Mouse (Mus musculus) olfactory bulb, adult 2 months (tissue): ENCODE data around the gene Rora.

ENCODE experiments used
- CTCF ChIP-seq: fragments of 200-500 bp; IDR thresholded peaks from 2 replicates; pipeline ENCODE4 v1.5.1; 2012; ENCODE audit warnings: low read depth, mild to moderate bottlenecking, low read length, moderate library complexity; ENCODE audit not compliant: insufficient read depth
- POLR2A ChIP-seq: fragments of 200-500 bp; IDR thresholded peaks from 2 replicates; pipeline ENCODE4 v1.6.1; 2012; ENCODE audit warnings: mild to moderate bottlenecking, low read depth, low read length, moderate library complexity; ENCODE audit not compliant: insufficient read depth

DNA sequence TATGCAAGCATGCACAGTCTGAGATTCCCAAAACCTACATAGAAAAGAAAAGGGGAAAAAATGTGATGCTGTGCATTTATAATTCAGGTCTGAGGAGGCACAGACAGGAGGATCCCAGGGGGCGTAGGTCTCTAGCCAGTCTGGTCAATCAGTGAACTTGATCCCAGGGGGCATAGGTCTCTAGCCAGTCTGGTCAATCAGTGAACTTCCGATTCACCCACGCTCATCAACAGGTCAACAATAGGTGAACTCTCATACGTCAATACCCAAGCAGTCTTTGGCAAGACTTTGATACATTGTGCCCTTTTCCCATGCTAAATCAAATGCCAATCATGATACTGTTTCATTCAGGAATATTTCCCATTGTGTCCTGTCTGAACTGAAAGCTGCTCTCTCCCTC, 530.3 kb downstream of the Rora start:
- TF ChIP-seq POLR2A, result no peak
- TF ChIP-seq CTCF, result no peak
